Mouse (Mus musculus) testis, adult 2 months (tissue): ENCODE results near the gene 4931428L18Rik.

Experiments
- CTCF ChIP-seq: fragments of 200-500 bp; IDR thresholded peaks from 2 replicates; pipeline ENCODE4 v1.5.1; 2012; ENCODE audit warnings: low read depth, mild to moderate bottlenecking, inconsistent platforms, low read length, moderate library complexity; ENCODE audit not compliant: control insufficient read depth, insufficient read depth, insufficient replicate concordance
- POLR2A ChIP-seq: fragments of 200-500 bp; IDR thresholded peaks from 2 replicates; pipeline ENCODE4 v1.6.1; 2012; ENCODE audit warnings: low read depth, mild to moderate bottlenecking, inconsistent platforms, low read length, moderate library complexity; ENCODE audit not compliant: control insufficient read depth

- TF ChIP-seq CTCF (no peak), POLR2A (no peak)
Observed at GRCm38 (mm10) chr1:31138387-31138786, 84.1 kb downstream of the 4931428L18Rik start.
